Mouse (Mus musculus): Measurements from ENCODE around the gene Msi2.

Gene Msi2

DNA sequence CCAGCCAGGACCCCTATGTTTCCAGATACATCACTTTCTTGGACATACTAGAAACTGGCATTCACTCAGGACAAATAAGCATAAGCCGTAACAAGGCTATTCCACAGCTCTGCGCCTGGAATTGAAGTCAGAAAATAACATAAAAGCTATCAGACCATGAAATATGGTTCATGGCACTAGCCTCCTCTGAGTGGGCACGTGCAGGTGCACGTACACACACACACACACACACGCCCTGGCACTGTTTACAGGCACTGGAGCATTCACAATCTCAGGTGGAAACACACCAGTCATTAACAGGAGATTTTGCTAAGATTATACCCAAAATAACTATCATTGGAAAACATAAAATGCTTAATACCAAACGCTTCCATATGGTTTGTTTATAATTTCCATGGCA, 81.4 kb downstream of the Msi2 start:
- DNase-seq (ENCODE audit: low spot score), result no peak

DNA sequence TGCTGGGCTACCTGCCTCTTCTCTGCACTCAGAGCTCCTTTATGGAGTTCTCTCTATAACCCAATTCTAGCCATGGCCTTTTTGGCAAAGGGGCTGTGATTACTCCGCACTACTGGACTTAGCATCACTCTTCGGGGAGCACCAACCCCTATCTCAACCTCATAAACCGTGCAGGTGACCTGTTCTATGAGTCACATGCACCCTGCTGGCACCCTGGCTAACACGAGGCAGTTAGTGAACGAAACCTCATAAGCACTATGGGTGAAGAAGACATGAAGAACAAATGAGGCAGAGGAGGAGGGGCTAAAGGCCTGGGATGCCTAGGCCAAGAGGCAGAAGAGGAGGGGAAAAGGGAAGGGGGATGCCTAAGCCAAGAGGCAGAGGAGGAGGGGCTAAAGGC, 82.0 kb downstream of the Msi2 start:
- DNase-seq (ENCODE audit: low spot score), result no peak

DNA sequence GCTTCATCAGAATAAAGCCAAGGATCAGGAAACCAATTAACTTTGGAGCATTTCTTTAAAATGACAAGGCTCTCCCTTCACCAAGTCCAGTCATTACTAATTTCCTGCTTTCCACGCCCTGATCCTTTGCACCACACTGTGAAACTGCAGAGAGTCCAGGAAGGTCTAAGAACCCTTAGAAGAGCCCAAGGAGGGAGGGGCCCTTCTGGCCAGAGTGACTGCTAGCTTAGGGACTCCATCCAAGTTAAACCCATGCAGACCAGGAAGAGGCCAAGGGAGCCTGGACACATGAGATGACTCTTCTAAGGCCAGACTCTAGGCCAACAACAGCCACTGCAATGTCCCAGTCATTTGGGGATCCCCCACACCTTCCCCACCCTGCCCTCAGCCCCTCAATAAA, 83.7 kb downstream of the Msi2 start:
- DNase-seq (ENCODE audit: low spot score), result peak; percentile 73

DNA sequence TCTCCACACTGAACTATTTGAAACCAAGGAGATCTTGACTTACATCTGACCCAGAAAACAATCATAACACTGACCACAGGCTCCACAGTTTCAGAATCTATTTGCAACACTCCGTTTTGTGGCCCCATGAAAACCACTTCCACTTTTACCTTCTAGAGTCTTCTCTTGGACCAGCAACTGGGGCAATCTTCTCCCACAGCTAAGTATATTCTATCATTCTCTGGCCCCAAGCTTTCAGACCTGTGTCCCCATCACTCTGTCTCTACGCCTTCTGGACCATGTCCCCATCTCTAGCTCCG, 86.4 kb downstream of the Msi2 start:
- DNase-seq (ENCODE audit: low spot score), result no peak

DNA sequence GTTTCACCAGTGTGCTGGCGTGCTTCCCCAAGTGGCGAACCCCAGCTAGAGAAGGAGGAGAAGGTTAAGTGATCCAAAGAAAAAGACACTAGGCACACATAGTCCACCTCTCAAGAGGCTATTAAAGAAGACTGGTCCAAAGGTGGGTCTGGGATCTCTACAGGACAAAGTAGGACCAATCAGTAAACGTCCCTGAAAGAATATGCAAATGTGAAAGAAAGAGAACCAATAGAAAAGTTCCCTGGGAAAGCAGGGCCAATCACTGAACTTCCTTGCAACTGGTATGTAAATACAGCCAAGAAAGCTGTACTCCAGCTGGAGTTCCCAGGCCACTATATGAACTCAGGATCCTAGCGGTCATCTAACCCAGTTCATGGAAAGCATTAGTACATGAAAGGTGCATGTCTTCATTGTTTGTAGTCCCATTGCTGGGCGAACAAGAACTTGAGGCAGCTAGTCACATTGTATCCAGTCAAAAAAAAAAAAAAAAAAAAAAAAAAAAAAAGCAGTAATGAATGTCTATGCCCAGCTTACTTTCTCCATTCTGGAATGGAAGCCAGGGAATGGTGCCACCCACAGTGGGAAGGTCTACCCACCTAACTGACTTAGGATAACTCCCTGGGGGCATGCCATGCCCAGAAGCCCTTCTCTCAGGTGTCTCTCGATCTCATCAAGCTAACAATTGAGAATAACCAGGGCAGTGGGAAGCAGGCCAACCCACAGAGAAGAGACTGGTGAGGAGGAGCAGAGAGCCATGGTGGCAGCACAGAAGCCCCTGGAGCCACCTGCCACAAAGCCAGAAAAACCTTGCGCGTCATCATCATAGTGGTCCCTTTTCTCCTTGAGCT, 87.0 kb downstream of the Msi2 start:
- no peak for DNase-seq (ENCODE audit: low spot score)

DNA sequence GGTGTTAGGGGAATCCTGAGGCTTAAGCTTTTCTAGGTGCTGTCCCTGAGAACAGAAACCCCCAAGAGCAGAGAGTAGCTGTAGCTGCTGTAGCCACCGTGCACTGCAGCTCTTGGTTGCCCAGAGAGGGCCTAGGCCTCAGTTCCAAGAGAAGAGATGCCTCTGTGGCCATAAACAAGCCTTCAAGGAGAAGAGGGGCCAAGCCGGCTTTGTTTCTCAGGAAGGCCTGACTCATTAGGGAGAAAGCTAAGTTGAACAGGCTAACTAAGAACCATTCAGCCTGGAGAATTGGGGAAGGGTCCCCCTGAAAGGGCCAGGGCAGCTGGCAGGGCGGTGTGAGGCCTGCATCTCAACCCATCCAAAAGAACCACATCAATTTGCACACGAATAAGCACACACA, 88.7 kb downstream of the Msi2 start:
- DNase-seq (ENCODE audit: low spot score), result no peak

DNA sequence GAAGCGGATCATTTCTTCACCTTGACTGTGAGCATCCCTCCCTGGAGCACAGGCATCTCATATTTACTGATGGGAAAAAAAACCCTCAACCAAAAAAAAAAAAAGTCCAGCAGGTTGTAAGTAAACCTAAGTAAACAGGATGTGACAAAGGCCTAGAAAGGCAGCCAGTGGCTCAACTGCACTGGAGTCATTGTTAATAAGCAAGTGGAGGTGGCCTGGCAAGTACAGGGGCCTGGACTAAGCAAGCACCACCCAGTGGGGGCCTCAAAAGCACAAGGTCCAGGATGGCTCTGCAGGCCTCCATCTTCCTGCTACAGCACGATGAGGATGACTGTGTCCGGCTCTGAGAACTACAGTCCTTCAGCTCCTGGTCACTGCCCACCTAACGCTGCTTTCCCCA, 89.1 kb downstream of the Msi2 start:
- no peak for DNase-seq (ENCODE audit: low spot score)

DNA sequence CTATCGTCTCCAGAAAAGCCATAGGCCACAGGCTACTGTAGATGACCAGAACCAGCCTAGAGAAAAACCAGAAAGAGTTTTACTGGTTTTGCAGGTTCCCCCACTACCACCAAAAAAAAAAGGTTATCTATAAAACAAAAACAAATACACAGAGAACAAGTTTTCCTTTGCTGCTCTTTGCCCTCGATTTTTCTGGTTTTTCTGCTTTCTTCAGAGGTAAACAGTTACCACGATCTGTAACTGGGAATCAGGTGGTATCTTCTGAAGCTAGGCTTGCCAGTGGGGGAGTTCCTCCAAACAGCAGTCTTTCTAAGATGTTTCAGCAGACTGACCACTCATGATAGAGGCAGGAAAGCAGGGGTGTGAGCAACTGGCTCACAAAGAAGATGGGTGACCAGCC, 89.6 kb downstream of the Msi2 start:
- DNase-seq (ENCODE audit: low spot score), result no peak

DNA sequence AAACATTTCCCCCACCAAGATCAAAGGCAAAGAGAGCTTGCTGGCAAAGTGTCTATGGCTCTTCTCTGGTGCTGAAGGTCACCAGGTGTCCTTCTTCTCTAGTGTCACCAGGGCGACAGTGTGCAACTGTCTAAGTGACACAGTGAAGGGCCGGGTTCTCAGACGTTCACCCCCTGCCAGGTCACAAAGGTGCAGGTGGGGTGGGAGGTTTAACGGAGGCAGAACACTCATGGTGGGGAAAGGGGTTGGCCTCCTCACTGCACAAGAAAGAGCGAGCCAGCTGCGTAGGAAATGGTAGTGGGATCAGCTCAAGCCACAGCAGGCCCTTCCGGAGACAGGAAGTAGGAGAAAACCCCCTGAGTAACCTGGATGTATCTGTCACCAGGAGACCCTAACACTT, 91.0 kb downstream of the Msi2 start:
- DNase-seq (ENCODE audit: low spot score), result no peak

DNA sequence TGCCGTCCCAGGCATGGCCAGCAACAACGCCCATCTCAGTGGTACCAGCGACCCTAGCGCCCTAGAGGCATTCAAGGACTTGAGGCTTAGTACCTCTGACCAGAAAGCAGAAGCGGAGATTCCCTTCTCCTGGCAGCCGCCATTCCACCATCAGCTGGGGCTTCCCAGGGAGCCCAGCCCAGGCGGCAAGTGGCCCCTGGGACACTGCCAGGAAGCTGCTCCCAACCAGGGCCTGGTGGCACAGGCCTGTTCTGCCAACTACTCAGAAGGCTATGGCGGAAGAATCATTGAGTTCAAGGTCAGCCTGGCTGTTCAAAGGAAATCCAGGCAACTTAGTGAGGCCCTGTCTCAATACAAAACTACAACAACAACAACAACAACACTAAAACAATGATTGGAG, 91.7 kb downstream of the Msi2 start:
- no peak for DNase-seq (ENCODE audit: low spot score)

DNA sequence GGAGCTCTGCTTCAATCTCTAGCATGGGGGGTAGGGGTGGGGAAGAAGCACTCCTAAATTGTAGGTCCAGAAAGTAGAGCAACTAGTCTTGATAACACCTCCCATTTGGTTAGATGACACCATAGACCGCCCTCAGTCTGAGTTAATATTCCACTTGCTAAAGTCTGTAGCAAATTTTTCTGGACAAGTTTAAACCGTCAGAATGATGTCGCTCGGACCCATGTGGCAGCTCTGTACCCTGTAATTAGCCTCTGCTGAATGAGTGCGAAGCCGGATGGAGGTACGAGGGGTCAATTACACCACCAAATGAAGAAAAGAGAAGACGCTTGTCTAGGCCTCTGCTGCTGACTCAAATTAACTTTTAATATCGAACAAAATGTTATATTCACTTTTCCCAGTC, 92.3 kb downstream of the Msi2 start:
- no peak for DNase-seq (ENCODE audit: low spot score)

DNA sequence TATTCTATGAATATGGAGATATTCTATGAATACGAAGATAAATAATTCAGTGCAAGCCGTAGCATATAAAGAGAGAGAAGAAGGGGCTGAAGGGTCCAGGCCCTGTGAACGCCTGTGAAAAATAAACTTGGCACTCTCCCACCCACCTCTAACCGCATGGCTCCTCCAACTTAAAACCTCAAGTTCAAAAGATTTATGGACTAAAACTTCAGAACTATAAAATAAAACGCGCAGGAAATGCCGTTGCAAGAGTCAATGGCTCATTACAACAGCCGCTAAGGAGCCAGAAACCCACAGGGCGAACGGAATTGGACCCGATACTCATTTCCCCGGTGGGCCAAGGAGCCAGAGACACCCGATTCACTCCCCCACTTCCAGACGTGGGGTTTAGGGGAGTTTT, 93.2 kb downstream of the Msi2 start:
- no peak for DNase-seq (ENCODE audit: low spot score)

DNA sequence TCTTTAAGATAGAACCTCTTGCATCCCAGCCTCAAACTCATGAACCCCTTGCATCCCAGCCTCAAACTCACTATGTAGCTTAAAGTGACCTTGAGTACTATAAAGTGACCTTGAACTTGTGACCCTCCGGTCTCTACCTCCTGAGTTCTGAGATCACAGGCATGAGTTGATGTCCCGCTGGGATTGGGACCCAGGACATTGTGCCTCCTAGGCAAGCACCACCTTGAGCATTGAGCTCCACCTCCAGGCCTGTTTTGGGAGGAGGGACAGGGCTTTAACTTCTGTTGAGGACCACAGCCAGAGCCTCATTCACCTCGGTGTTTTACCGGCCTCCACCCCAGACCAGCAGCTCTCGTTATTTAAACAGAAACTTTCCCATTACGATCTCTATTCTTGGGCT, 93.7 kb downstream of the Msi2 start:
- DNase-seq (ENCODE audit: low spot score), result no peak

DNA sequence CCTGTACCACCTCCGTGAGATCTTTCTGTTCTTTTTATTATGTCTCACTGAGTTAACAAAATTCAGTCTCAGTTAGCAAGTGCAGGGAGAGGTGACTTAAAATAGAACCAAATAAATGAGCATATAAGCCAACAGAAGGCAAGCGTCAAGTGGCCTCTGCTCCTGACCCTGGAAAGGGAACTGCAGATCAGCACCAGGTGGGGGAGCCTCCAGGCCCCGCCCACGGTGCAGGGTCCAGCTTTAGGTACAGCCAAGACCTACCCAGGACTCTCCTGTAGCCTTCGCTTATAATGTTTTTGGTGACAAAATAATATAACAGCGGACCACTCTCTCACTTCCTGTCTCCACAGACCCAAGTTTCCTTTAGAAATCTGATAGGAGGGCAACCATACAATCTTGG, 94.6 kb downstream of the Msi2 start:
- no peak for DNase-seq (ENCODE audit: low spot score)

DNA sequence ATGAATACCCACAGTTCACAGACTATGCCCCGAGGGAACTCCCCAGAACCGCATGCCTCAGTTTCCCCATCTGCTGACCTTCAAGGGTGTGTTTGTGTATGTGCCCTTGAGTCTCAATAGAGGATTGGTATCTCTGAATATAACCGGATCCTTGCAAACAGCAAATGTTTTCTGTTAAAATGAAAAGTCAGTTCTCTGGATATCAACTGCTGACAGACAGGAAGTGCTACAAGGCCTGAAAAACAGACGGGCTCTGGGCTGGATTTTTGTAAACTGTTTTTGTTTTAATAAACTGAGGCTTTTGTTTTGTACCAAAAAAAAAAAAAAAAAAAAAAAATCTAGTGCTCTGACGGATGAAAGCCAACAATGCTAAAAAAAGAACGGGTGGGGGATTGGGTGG, 95.8 kb downstream of the Msi2 start:
- DNase-seq (ENCODE audit: low spot score), result no peak

DNA sequence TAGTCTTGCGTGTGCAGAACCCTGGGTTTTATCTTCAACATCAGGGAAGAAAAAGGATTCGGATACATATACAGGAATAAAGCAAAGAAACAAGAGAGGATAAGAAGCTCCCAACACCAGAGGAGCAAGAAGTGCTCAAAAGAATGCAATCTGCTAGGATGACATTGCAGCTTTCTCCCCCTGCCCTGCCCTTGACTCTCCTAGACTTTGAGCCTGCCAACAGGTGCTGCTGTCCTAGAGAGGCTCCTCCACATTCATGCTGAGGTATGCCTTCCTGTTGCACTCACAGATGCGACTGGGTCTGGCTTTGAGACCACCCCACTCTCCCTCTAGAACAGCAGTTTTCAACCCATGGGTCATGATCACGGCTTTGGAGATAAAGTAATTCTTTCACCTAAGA, 96.5 kb downstream of the Msi2 start:
- no peak for DNase-seq (ENCODE audit: low spot score)

DNA sequence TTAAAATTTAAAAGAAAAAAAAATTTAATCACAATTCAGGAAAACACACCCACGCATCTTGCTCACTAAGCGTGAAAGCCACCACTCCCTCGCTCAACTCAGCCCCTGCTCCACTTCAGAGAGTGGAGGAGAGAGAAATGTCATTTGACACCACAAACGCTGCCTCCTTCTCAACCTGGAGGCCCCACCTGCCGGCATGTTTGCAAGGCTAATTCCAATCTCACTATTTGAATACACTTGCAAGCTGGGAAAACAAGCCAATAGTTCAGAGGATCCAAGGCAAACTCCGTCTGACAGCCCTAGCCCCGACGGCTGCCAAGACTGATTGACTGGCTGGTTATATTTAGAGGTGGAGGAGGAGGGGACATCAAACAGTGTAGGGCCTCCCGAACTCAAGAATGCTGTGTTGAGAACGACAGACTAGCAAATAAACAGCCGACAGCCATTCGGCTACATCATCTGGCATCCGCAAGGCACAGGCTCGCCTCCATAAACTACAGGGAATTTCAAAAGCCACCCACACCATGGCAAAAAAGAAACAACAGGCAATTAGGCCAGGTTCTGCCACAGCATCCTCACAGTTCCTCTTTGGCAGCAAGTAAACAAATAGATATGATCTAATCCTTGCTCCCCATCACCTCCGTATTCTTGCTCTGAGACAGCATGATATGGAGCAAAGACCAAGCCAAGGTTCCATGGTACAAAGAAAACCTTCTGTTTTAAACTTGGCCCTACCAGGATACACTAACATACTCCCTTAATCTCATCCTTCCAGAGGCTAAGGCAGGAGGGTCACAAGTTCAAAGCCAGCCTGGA, 97.9 kb downstream of the Msi2 start:
- DNase-seq (ENCODE audit: low spot score), result peak; percentile 78

DNA sequence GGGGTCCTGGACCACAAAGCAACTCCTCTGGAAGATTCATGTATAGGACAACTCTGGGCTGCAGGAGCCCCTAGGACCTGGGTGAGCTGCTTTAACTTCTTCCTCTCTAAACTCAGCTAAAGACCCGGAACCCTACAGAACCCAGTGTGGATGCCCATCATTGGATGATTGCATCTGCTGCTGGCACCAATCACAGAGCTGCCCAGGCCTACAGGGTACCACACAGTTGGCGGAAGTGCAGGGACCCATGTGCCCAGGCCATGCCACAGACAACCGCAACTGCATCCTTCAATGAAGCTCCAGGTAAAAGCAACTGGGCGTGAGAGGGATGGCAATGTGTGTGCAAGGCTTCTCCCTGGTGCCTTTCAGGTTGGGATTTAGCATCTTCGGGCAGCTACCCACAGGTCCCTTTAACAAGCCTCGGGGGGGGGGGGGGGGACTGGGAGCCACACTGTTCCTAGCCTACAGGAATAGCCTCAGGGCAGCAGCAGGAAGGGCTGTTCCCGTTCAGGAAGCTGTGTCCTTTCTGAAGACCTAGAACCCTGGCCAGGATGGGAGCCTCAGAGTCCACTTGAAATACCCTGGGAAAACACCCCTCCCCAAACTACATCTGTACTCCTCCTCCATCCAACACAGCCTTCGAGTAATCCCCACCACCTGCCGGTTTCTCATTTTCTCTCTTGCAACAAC, 98.7 kb downstream of the Msi2 start:
- no peak for DNase-seq (ENCODE audit: low spot score)

DNA sequence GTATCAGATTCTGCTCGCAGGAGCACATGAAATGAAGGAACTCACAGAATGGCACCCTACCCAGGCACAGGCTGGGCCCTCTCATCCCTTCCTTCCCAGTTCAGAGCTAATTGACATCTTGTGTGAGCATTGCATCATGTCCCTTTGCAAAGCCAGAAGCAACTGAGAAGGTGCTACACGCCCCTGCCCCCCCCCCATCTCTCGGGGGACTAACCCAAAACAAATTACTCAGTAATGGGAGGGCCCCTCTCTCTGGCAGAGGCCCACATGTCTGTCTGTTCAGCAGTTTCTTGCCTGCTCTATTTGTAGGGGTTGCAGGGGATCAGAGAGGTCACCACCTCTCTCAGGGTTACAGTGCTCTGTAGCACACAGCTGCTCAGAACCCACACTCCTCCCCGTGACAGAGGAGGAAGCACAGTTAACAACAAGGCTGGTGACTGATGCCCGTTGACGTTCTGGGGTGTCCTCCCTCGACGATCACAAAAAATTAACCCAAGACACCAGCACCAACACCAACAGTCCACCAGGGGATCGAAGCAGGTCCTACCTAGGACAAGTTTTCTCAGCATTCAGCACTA, 99.5 kb downstream of the Msi2 start:
- peak; percentile 66 for DNase-seq (ENCODE audit: low spot score)

DNA sequence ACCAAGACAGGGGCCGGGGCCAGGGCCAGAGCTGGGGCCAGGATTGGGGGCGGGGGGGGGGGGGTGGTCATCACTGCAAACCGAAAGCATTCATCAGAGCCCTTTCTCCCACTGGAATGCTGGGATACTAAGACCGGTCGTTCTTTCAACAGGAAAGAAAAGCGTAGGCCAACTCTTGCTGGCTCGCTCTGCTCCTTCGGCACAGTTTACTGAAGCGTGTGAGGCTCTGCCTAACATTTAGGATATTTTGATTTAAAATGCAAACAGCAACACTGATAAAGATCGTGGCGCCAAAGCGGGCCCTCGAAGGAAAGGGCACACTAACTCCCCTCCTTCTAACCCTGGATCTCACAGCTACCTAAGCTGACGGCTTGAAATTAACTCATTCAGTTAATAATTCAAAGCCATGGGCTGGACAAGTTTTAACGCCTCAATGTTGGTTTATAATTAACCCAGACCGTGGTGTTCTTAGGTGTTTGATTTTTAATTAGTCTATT, 100.3 kb downstream of the Msi2 start:
- DNase-seq (ENCODE audit: low spot score), result no peak

DNA sequence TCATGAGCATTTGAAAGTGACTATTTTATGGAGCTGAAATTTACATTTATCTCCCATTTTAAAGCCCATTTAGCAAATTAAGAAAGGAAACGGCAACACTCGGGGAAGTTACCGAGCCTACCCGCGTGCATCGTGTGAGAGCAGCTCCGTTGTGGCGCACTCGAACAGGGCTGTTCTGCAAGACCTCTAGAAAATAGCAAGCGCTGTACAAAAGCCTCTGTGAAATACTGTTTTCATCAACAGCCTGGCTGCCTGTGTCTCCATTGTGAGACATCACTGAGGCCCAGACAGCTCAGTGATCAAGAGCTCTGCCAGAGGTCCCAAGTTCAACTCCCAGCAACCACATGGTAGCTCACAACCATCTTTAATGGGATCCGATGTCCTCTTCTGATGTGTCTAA, 100.9 kb downstream of the Msi2 start:
- DNase-seq (ENCODE audit: low spot score), result no peak

DNA sequence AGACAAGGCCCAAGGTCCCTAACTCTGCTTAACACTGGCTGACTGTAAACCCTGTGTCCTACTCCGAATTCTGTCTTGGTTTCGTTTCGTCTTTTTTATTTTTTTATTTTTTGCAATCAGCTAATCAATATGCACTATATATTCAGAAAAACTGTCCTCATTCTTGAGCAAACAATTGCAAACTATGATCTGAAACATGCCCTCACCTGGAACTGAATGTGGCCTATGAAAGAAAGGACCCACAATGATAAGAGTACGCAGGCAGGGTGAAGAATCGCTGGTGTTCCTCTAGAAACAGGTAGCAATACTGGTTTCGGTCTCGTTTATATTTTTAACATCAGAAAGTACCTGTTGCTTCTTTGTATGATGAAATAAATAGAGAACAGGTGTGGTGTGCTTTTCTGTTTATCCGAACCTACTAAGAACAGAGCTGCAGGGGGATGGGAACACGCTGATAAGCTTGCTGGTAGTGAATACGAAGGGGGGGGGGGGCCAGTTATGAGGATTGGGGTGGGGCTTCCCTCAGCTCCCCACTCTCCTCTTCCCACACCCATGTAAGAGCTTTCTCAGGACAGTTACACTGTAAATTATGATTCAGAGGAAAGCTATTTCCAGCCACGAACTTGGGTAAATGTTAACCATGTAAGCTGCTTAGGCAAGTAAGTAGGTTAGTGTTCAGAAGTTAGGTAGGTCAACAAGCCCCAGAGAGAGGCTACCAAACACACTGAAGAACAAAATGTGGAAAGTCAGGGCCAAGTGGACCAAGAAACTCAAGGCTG, 103.6 kb downstream of the Msi2 start:
- no peak for DNase-seq (ENCODE audit: low spot score)
